Mouse (Mus musculus) erythroid progenitor cell, adult 5-6 weeks (primary cell): Measurements from ENCODE around the gene Acp1. TPM values are rescaled to one million over a fixed set of nuclear protein-coding genes. Genes with fewer than 3 reads are reported as not detected.

Source experiments
- ATAC-seq: replicated peaks from 2 replicates; pipeline ENCODE4 v1.8.0; 2016; ENCODE audit warnings: moderate number of reproducible peaks, mild to moderate bottlenecking, moderate TSS enrichment, inconsistent platforms; ENCODE audit not compliant: poor library complexity, low FRiP score, severe bottlenecking
- total RNA-seq, 2 experiments: library from RNA; stranded (forward) in 1 of 2; stranded (reverse) in 1 of 2; fragments of 150-400 nt in 1 of 2; fragments of 186-747, 209-891 nt in 1 of 2; gene quantifications; 2 replicates each; pipeline versions ENCODE4 v1.2.3 to v1.2.4; 2015 to 2017; ENCODE audit warnings: low replicate concordance in 2 of 2

Gene Acp1
- 192 and 213 TPM in 2 replicates for total RNA-seq (2015; ENCODE audit: low replicate concordance)
- 238 and 251 TPM in 2 replicates for total RNA-seq (2017; ENCODE audit: low replicate concordance)

- peak; percentile 75 for ATAC-seq
Measured at GRCm38 (mm10) chr12:30911261-30912047, at the start of gene Acp1, which contains the start of gene Sh3yl1. Acp1 (minus strand) TSS chr12:30911589. Sh3yl1 (plus strand) TSS chr12:30911668.

- ATAC-seq, result no peak
Measured at GRCm38 (mm10) chr12:30944197-30944596, 32.8 kb upstream of the Acp1 start.

- no peak for ATAC-seq
Measured at GRCm38 (mm10) chr12:30943057-30943986, 31.9 kb upstream of the Acp1 start.

GRCm38 (mm10) chr12:30936899-30937298 is 25.5 kb upstream of the Acp1 start:
- no peak for ATAC-seq

GRCm38 (mm10) chr12:30933299-30933698 is 21.9 kb upstream of the Acp1 start:
- no peak for ATAC-seq

GRCm38 (mm10) chr12:30928182-30928581 is 16.8 kb upstream of the Acp1 start:
- ATAC-seq, result no peak

GRCm38 (mm10) chr12:30922401-30922800 is 11.0 kb upstream of the Acp1 start:
- ATAC-seq, result peak; percentile 90

GRCm38 (mm10) chr12:30912840-30913239 is 1.5 kb upstream of the Acp1 start:
- ATAC-seq, result no peak

- ATAC-seq, result peak; percentile 12; the same call in 1 of the 2 replicates
Measured at GRCm38 (mm10) chr12:30912048-30912381, 626 bp upstream of the Acp1 start.

- peak; percentile 18 for ATAC-seq
Measured at GRCm38 (mm10) chr12:30910860-30911259, 529 bp downstream of the Acp1 start.

- peak; percentile 68 for ATAC-seq
Measured at GRCm38 (mm10) chr12:30909881-30910280, 1.5 kb downstream of the Acp1 start.

GRCm38 (mm10) chr12:30908658-30909057 is 2.7 kb downstream of the Acp1 start:
- peak; percentile 72 for ATAC-seq

- peak; percentile 87 for ATAC-seq
Measured at GRCm38 (mm10) chr12:30897039-30897438, 14.3 kb downstream of the Acp1 start.

- no peak for ATAC-seq
Measured at GRCm38 (mm10) chr12:30891438-30891837, 20.0 kb downstream of the Acp1 start.

- ATAC-seq, result peak; percentile 69
Measured at GRCm38 (mm10) chr12:30890067-30890466, 21.3 kb downstream of the Acp1 start.

- peak; percentile 77 for ATAC-seq
Measured at GRCm38 (mm10) chr12:30888003-30888402, 23.4 kb downstream of the Acp1 start.

GRCm38 (mm10) chr12:30885891-30886290 is 25.5 kb downstream of the Acp1 start:
- no peak for ATAC-seq

- ATAC-seq, result no peak
Measured at GRCm38 (mm10) chr12:30884622-30885230, 26.7 kb downstream of the Acp1 start.

GRCm38 (mm10) chr12:30883986-30884621 is 27.3 kb downstream of the Acp1 start, which contains the start of gene Alkal2:
Alkal2 (plus strand) TSS chr12:30884322.
- ATAC-seq, result no peak

- no peak for ATAC-seq
Measured at GRCm38 (mm10) chr12:30883592-30883985, 27.8 kb downstream of the Acp1 start.
